Mouse (Mus musculus) adrenal gland, adult (tissue): ENCODE data around the gene Palld.

Experiments
- DNase-seq, 2 experiments: peaks; one replicate each; pipeline ENCODE4 v3.0.0; 2022 to 2023; ENCODE audit warnings: low spot score in 1 of 2; ENCODE audit not compliant: inconsistent age in 2 of 2

Palld gene

DNA sequence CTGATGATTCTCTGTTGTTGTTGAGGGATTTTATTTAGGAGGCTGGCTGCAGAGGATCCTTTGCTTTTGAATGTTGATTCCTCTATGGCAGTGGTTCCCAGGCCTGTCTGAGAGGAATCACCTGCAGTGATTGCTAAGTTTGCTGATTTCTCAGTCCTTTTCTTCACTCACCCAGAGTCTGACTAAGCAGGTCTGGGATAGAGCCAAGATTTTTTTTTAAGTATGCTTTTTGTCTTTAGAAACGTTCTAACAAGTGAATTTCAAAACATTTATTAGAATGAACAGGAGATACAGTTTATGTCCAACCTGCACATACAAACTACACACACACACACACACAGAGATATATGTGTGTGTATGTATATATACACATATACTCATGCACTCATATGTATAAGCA lies 211.1 kb downstream of the Palld start:
- DNase-seq = peak in 1 of 2 experiments; percentile 42

DNA sequence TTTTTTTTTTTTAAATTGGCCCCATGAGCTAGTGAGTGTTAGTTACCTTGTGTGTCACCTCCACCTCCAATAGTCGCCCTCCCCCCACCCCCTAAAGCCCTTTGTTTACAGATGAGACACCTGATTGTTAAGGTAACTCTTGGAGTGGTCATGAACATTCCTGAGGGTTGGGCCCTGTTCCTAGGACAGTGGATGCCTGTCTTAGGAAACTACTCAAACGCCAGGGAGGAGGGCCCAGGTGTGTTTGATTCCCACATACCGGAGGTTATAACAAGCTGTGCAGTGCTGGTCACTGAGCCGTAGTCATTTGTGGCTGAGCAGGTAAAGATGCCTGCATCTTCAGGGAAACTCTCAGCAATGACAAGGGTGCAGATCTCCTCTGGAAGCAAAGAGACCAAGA lies 215.4 kb downstream of the Palld start:
- no peak for DNase-seq

DNA sequence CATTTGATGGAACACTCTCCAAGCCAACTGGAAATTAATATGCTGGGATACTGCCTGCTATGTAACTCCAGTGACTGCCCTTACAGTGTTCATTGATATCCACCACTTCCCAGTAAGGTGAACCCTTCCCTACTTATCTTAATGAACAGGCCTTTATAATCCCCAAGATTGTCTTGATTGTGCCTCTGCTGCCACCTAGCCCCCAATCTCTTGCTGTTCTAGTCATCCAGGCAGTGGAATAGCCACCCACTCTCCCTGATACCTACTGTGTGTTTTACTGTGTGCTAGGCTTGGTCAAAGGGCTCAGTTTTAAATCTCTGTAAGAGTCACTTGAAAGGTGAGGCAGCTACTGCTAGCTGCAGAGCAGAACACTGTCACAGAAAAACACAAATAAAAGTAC lies 216.2 kb downstream of the Palld start:
- DNase-seq = peak; percentile 63 to 82

DNA sequence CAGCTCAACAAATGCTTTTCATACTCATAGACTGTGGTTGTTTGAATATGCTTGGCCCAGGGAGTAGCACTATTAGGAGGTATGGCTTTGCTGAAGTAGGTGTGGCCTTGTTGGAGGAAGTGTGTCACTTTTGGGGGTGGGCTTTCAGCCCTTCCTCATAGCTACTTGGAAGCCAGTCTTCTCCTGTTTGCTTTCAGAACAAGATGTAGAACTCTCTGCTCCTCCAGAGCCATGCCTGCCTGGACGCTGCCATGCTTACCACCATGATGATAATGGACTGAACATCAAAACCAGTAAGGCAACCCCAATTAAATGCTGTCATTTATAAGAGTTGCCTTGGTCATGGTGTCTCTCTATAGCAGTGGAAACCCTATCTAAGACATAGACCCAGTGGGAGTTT lies 217.2 kb downstream of the Palld start:
- no peak for DNase-seq

DNA sequence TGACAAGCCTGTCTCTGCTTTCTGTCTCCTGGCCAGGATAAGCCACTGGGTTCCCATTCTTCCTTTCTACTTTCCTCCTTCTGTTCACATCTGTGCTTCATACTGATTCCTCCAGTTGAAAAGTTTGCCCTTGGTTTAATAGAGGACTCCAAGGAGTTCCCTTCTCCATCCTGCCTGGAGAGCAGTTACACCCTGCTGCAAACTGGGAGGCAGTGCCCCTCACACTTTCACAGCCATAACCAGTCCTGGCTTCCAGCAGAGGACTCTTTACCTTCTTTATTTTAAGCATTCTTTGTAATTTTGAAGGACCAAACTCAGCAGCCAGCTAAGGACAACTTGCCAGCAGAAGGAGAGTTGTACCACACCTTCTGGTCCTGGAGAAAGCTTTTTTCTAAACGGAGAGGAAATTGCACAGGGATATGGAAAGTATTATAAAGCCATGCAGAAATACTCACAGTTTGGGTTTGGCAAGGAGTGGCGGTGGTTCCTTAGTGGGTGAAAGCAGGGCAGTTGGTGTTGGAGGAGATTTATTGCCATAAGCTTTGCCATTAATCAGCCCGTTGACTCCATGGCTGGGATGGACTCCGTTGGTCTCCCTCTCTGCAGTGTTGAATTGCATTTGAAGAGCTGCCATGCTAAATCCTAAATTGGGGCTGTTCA lies 218.1 kb downstream of the Palld start:
- DNase-seq = no peak

DNA sequence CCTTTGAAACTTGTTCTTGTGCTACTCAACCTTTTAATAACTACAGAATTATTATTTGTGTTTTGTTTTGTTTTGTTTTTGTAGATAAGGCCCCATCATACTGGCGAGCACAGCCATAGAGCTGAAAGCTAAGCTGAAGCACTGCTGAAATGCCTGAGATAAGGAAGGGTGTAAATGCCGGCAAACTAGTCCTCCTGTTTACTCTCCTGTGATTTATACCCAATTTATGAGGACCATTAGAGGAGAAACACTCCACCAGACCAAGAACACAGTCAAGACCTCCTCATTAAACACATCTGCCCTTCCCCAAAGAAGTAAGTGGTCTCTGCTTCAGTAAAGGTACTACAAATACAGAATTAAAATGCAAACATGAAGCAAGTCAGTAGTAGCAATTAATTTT lies 219.6 kb downstream of the Palld start:
- no peak for DNase-seq

DNA sequence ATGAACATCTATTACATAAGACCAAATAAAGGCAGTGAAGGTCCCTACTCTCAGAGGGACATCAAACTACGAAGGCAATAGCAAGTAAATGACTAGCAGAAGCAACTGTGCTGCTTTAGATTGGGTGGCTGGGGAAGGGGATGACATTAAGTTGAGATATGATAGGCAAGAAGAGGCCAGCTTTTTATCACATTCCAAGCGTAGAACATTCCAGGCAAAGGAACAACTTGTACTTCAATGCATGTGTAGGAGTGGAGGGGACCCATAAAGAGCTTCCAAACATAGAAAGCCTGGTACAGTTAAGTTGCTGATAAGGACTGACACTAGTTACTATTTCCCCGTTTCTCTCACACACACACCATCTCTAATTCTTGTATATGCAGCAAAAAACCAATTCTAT lies 221.3 kb downstream of the Palld start:
- no peak for DNase-seq

DNA sequence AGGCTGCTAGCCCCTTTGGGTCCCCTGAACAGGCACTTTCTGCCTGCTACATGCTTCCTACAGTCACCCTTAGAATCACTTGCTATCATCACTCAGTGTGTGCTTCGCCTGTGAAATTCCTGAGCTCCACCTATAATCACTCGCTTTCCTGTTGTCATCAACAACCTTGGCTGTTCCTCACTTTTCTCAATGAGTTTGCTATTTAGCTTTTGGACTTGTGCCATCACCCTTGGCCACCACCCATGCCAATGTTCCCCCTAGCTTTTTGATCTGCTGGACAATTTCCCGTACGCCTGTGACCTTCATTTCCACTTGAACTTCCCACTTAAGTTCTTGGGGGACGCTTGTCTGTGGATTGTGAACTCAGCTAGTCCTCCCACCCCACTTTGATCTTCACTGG lies 225.3 kb downstream of the Palld start:
- peak in 1 of 2 experiments; percentile 36 for DNase-seq

DNA sequence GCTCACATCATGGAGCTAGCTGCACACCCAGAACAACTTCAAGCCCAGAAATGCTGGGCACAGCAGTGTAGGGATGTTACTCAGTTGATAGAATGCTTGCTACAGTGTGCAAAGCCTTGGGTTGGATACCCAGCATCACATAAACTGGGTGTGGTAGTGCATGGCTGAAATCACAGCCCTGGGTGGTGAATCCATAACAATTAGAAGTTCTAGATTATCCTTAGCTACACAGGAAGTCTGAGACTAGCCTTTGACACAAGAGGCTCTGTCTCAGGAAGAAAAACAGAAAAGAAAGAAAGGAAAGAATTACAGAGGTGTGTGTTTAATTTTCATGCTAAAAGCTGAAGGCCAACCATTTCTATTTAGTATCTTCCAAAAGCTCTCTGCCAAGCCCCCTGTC lies 231.3 kb downstream of the Palld start:
- no peak for DNase-seq

DNA sequence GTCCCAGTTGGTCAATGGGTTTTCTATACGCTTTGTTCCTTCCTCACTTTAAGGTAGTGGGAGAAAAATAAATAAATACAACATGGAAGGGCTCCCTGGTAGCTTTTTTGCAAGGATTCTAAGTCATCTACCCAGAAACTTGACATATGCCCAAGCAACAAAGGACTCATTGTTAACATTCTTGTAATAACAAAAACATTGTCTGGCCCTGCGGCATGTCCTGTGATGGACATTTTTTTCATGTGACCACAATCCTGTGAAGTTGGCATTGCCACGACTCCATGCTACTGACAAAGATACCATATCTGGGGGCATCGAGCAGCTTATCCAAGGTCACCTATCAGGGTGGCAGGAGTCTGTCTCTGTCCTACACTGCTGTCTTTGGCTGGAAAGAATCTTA lies 232.1 kb downstream of the Palld start:
- no peak for DNase-seq

DNA sequence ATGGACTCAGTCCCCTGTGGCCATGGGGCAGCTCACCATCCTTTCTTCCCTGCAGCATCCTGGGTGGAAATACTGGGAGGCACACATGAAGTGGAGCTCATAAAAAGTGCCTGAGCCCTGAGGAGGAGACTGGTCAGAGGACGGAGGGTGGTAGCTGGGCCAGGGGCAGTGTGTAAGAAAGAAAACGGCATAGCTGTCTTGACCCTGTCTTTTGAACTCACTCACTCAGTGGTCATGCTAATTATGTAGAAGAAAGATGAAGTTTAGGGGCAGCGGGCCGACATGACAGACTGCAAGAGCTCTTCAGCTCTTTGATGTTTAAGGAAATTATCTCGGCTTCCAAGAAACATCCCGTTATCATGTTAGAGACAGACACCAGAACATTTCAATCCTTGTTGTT lies 235.6 kb downstream of the Palld start:
- DNase-seq = no peak

DNA sequence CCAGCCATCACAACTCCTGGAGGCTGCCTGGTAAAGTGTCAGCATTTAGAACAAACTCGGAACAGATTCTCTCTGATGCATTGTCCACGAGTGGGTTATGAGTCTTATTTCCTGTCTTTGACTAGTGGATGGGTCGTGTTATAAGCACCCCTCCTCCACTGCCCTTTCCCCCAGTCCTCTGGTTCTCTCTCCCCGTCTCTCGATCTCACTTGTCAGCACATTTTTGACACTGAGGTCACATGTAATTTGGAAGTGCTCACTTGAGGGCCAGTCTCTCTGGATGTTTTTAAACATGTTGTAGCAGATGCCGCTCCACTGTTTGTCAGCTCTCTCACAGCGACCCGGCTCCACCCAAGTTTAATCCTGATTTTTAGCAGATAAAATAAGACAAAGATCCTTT lies 237.5 kb downstream of the Palld start:
- DNase-seq = peak; percentile 26 to 60

DNA sequence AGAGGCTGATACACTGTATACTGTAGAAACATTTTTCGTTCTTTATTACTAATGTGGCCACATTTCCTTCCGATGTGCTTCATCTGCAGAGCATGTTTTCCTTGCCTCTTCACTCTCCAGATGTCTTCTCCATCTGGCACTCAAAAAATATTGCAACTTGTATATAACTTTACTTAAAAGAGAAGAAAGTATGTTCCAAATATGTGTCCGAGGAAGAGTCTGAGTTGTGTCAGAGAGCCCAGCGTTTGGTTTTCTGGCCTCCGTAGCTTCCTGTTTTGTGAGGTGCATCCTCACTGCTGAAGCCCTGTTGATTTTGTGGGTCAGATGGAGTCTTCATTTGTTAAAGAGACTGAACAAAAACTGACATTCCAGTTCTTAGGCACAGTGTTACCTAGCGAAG lies 238.3 kb downstream of the Palld start:
- no peak for DNase-seq

DNA sequence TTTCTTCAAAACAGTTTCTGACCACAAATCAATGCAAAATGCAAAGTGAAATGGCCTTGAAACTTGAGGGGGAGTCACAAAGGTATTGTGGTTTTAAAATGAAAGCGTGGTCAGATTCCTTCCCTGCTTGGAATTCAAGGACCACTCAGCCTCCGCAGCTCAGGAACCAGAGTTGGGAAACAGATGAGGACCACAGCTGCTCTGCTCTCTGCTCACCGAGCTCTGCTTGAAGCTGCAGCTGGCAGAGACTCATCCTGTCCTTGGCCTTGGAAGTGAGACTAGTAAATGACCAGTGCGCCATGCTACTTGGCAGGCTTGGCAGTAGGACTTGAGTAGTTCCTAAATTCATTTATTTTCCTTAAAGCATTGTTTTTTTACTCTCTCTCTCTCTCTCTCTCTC lies 239.7 kb downstream of the Palld start:
- peak; percentile 70 to 79 for DNase-seq

DNA sequence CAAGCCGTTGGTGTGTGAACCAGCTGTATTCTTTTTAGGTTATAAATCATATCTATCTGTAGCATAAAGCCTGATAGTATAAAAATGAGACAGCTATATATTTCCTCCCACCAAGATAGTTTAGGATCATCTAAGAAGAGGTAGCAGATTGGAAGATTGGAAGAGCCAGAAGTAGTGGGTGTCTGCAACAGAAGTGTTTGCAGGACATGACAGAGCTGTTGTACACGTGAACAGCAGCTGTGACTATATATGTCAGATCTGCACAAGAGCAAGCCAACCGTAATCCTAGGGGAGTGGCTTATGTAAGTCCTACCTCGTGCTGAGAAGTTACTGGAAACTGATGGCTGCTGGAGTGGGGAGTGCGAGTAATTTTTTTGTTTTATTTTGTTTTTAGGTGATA lies 240.9 kb downstream of the Palld start:
- DNase-seq = no peak

DNA sequence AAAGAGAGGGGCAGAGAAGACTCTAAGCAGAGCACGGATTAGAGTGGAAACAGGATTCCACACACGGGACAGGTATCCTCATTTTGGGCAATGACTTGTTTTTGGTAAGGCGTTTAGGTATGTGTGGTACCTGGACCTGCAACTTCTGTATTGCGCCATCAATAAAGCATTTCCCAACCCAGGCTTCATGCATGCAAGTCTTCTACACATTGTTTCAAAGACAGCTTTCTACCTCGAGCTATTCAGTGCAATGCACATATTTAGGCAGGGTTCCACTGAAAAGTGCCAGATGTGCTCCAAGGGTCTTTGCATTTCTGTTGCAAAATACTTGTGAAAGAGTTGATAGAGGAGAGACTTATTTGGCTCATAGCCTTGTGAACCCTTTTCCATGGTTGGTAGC lies 241.5 kb downstream of the Palld start:
- no peak for DNase-seq

DNA sequence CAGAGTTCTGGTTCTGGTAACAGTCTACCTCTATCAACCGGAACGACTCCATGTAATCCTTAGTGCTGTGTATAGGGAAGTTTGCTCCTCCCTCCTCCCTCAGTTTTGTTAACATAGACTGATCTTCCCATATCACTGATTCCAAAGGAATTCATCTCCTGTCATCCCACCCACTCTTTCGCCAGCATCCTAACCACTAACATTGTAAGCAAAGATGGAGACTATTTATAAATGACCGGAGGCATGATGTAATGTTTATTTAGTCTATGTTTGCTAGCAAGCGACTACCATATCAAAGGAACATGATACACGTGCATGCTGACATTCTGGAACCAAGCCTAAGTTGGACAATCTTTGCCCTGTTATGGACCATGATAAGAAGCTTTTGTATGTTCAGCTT lies 250.5 kb downstream of the Palld start:
- DNase-seq = no peak

DNA sequence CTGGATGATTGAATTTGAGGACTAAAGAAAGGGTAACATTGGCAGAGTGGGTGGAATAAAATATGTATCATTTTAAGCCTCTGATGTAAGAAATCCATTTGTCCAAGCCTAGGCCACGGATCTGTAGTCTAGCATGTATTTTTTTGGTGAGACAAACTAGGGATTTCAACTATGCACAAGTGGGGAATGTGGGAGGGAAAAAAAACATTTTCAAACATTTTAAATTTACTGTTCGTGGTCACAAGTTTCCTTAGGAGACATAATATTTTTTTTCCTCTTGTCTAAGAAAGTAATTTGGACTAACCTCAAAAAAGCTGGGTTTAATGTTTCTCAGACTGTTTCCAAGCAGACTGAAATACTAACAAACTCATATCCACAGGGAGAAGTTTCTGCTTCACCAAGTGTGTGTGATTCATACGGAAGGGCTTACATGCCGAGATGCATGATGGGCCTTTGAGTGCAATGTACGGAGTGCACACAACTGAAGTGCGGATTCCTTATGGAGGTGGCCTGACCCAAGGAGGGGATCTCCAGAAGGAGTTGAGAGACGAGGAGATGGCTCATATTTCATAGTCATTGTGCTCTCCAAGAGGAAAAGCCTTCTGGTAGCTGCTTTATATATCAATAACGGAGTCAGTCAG lies 256.2 kb downstream of the Palld start:
- no peak for DNase-seq

DNA sequence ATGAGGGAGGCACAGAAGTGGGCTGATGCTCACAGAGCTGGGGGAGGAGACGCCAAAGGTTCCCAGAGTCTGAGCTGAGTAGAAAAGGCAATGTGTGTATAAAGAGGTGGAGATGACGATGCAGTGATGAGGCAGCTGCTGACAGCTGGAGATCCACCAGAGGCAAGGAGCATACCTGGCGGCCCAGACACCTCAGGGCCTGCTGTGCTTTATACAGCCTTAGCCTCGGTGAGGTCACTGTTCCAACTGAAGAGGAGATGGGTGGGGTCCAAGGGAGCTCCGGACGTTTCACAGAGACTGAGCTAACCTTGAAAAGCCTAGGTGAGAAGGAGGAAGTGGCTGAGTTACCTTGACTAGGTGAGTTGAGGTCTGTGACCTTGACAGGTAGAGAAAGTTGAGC lies 256.8 kb downstream of the Palld start:
- no peak for DNase-seq

DNA sequence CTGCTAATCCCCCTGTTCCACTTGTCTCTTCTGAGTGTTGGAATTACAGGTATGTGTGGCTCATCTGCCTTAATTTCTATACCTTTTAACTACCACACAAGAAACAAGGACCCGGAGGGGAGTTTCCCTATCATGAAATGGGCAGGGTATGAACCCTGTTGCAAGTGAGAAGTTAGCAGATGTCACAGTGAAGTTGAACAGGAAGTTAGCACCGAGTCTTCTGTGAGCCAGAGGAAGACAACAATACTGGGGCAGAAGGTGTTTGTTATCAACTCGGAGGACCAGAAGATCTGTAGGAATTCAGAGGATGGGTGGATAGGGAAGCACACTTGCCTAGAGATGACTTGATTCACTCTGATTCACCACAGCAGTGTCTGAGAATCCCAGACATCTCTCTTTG lies 259.3 kb downstream of the Palld start:
- no peak for DNase-seq

DNA sequence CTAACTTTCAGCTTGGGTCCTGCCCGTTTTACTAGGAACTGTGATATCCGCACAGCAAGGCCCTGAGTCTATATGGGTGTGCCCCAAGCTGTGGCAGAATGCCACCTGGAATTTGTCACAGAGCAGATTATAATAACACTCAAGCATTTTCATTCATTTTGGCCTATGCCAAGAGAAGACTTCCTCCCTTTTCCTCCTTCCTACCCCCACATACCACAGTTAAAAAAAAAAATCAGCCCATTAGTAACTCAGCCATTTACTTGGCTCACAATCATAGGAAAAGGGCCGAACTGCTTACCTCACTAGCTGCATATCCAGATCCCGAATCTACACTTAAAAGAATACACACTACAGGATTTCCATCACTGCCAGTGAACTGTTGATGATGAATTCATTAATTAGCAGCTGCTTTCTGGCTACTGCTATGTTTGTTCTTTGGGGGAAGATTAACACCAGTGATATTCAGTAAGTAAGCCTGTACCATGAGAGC lies 260.1 kb downstream of the Palld start:
- peak in 1 of 2 experiments; percentile 43 for DNase-seq

DNA sequence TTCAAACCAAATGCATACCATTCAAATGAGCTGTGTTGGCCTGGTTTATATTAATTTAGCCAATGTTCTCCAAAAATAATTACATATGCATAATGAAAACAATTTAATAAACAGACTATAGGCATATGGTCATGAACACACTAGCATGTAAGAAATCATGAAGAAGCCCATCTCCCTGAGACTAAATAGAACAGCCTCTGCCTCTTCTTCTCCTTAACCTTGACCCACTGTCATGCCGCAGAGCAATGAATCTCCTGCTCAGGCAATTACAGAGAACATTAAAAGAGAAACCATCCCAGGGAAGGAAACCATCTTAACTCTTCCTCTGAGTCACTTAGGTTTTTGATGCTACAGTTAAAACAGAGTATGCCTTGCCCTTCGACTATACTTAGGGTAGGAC lies 262.9 kb downstream of the Palld start:
- peak; percentile 35 to 46 for DNase-seq

DNA sequence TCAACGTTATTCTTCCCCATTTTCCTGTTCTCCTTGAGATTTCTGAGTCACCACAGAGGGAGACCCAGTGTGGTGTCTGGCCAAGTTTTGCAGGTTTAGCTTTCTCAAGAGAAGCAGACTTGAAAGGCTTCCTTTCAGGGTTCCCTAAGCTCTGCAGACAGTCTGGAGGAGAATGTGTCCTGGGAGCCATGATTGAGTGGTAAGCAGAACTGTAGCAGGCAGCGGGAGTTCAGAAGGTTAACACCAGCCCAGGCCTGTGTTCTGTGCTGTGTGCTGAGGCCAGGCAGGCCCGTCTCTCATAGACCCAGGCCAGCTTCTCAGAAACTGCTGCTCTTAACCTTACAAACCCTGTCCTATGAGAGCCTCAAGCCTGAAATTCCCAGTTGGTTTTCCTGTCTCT lies 263.5 kb downstream of the Palld start:
- DNase-seq = peak; percentile 66 to 82
